Mouse (Mus musculus) intestine, postnatal 0 days (tissue): ENCODE measurements at regions not wholly inside any gene's neighbourhood (a gene's known extent, or its start where the extent isn't known, plus 50 kb on each side); places are given as distances from the start of the nearest gene placed in this dataset.

Experiments used
- ATAC-seq: fragments of 200-750 bp; cut with Nextera tagmentation; 2 replicates; pipeline ENCODE4 v1.8.0; 2017; ENCODE audit warnings: mild to moderate bottlenecking, moderate TSS enrichment, moderate library complexity
- H3K27ac ChIP-seq: fragments of 300-500 bp; sonication (generic); 2 replicates; pipeline ENCODE4 v1.5.1; 2014; ENCODE audit warnings: mild to moderate bottlenecking, low read depth, low read length, moderate library complexity
- H3K27me3 ChIP-seq: fragments of 300-500 bp; sonication (generic); replicated peaks from 2 replicates; pipeline ENCODE4 v1.6.1; 2014; ENCODE audit warnings: low read length, mixed read lengths; ENCODE audit not compliant: control insufficient read depth, insufficient read depth
- H3K36me3 ChIP-seq: fragments of 300-500 bp; sonication (generic); 2 replicates; pipeline ENCODE4 v1.6.1; 2014; ENCODE audit warnings: mild to moderate bottlenecking, moderate library complexity; ENCODE audit not compliant: control insufficient read depth, insufficient read depth
- H3K4me1 ChIP-seq: fragments of 300-500 bp; sonication (generic); replicated peaks from 2 replicates; pipeline ENCODE4 v1.6.1; 2014; ENCODE audit warnings: antibody characterized with exemption, low read length, mixed read lengths; ENCODE audit not compliant: control insufficient read depth, insufficient read depth
- H3K4me2 ChIP-seq: fragments of 300-500 bp; sonication (generic); replicated peaks from 2 replicates; pipeline ENCODE4 v1.6.1; 2014; ENCODE audit warnings: low read depth, mild to moderate bottlenecking, moderate library complexity
- H3K4me3 ChIP-seq: fragments of 300-500 bp; sonication (generic); 2 replicates; pipeline ENCODE4 v1.5.1; 2014; ENCODE audit warnings: low read depth, low read length
- H3K9ac ChIP-seq: fragments of 300-500 bp; sonication (generic); 2 replicates; pipeline ENCODE4 v1.6.1; 2014; ENCODE audit warnings: mild to moderate bottlenecking, low read depth, low read length
- H3K9me3 ChIP-seq: fragments of 300-500 bp; sonication (generic); 2 replicates; pipeline ENCODE4 v1.6.1; 2016; ENCODE audit warnings: mixed run types; ENCODE audit not compliant: control insufficient read depth
- CTCF ChIP-seq: sonication (generic); IDR thresholded peaks from 2 replicates; pipeline ENCODE4 v1.5.1; 2016; ENCODE audit warnings: low read depth, mild to moderate bottlenecking, control low read depth, antibody characterized with exemption, moderate library complexity
- WGBS: fragments of 180-500 bp; shearing (Covaris S2); extraction: QIAGEN DNeasy Blood & Tissue Kit; methylation state at CpG from one replicate; pipeline ENCODE4 v1.1.7; 2014; 5-methylcytosine and 5-hydroxymethylcytosine counted together

GRCm38 (mm10) chr15:40386526-40386925, 252.4 kb downstream of the 9330182O14Rik start:
- Histone ChIP-seq H3K36me3 (no peaks in the 10 kb centered on the region), H3K27ac (no peak overlapping the region), H3K4me1 (no peaks in the 10 kb centered on the region), H3K9ac (no peak overlapping the region), H3K27me3 (no peaks in the 10 kb centered on the region), H3K4me3 (no peak overlapping the region), H3K4me2 (no peak overlapping the region), H3K9me3 (no peaks in the 10 kb centered on the region)
- ATAC-seq: no peak
- WGBS: 78% methylated on average over 2 of the region's 2 CpGs
- TF ChIP-seq CTCF: no peak

GRCm38 (mm10) chr15:40387746-40388145, 253.6 kb downstream of the 9330182O14Rik start:
- no peaks in the 10 kb centered on the region for H3K36me3 ChIP-seq
- WGBS: 61% methylated on average over 2 of the region's 2 CpGs

GRCm38 (mm10) chr15:40388806-40389205, 254.6 kb downstream of the 9330182O14Rik start:
- Histone ChIP-seq H3K4me1 (no peaks in the 10 kb centered on the region), H3K4me2 (no peak overlapping the region), H3K4me3 (no peak overlapping the region), H3K27me3 (no peaks in the 10 kb centered on the region), H3K36me3 (no peaks in the 10 kb centered on the region), H3K27ac (no peak overlapping the region), H3K9me3 (no peaks in the 10 kb centered on the region), H3K9ac (no peak overlapping the region)
- ATAC-seq: no peak
- TF ChIP-seq CTCF: no peak
- 65% methylated on average over 2 of the region's 2 CpGs for WGBS

More at GRCm38 (mm10) chr15:40387746-40388145, 253.6 kb downstream of the 9330182O14Rik start:
- H3K9me3 ChIP-seq: no peaks in the 10 kb centered on the region
- no peak overlapping the region for H3K4me2 ChIP-seq
- no peaks in the 10 kb centered on the region for H3K27me3 ChIP-seq
- H3K4me1 ChIP-seq: no peaks in the 10 kb centered on the region
- H3K4me3 ChIP-seq: no peak overlapping the region
- no peak for TF ChIP-seq CTCF
- H3K27ac ChIP-seq: no peak overlapping the region
- no peak overlapping the region for H3K9ac ChIP-seq
- ATAC-seq: no peak

- no peak for TF ChIP-seq CTCF
- WGBS: 93% methylated on average over 4 of the region's 4 CpGs
- ATAC-seq: no peak
- H3K9me3 ChIP-seq: no peaks in the 10 kb centered on the region
- H3K4me3 ChIP-seq: no peak overlapping the region
- no peak overlapping the region for H3K9ac ChIP-seq
- no peaks in the 10 kb centered on the region for H3K27me3 ChIP-seq
- H3K4me1 ChIP-seq: no peaks in the 10 kb centered on the region
- H3K4me2 ChIP-seq: no peak overlapping the region
- no peak overlapping the region for H3K27ac ChIP-seq
- no peaks in the 10 kb centered on the region for H3K36me3 ChIP-seq
Observed at GRCm38 (mm10) chr15:40435156-40435555, 301.0 kb downstream of the 9330182O14Rik start.

GRCm38 (mm10) chr15:40436688-40437087, 302.5 kb downstream of the 9330182O14Rik start:
- ATAC-seq: no peak
- 54% methylated on average over 3 of the region's 3 CpGs for WGBS
- TF ChIP-seq CTCF: no peak
- H3K9me3 ChIP-seq: no peaks in the 10 kb centered on the region
- no peak overlapping the region for H3K4me3 ChIP-seq
- H3K9ac ChIP-seq: no peak overlapping the region
- no peak overlapping the region for H3K27ac ChIP-seq
- H3K27me3 ChIP-seq: no peaks in the 10 kb centered on the region
- H3K4me1 ChIP-seq: no peaks in the 10 kb centered on the region
- no peaks in the 10 kb centered on the region for H3K36me3 ChIP-seq
- no peak overlapping the region for H3K4me2 ChIP-seq

- Histone ChIP-seq H3K9ac (no peak overlapping the region), H3K4me3 (no peak overlapping the region), H3K27me3 (no peaks in the 10 kb centered on the region), H3K27ac (no peak overlapping the region), H3K36me3 (no peaks in the 10 kb centered on the region), H3K9me3 (no peaks in the 10 kb centered on the region), H3K4me1 (no peaks in the 10 kb centered on the region), H3K4me2 (no peak overlapping the region)
- WGBS: 83% methylated on average over 1 of the region's 1 CpGs
- ATAC-seq: no peak
- no peak for TF ChIP-seq CTCF
Observed at GRCm38 (mm10) chr15:40439827-40440226, 305.7 kb downstream of the 9330182O14Rik start.

GRCm38 (mm10) chr15:40448623-40449022, 314.5 kb downstream of the 9330182O14Rik start:
- Histone ChIP-seq H3K4me3 (no peak overlapping the region), H3K27ac (no peak overlapping the region), H3K4me2 (no peak overlapping the region), H3K4me1 (no peaks in the 10 kb centered on the region), H3K9ac (no peak overlapping the region), H3K27me3 (no peaks in the 10 kb centered on the region), H3K9me3 (no peaks in the 10 kb centered on the region), H3K36me3 (no peaks in the 10 kb centered on the region)
- 41% methylated on average over 1 of the region's 1 CpGs for WGBS
- TF ChIP-seq CTCF: no peak
- ATAC-seq: no peak
